Mouse (Mus musculus) forebrain, embryonic 11.5 days (tissue): ENCODE measurements around the gene Selp. TPM values are rescaled to one million over a fixed set of nuclear protein-coding genes. Genes with fewer than 3 reads are reported as not detected.

Experiments
- ATAC-seq: fragments of 200-750 bp; cut with Nextera tagmentation; replicated peaks from 2 replicates; pipeline ENCODE4 v1.8.0; 2017; ENCODE audit warnings: moderate TSS enrichment; ENCODE audit not compliant: low FRiP score
- DNase-seq: peaks from one replicate; pipeline ENCODE4 v3.0.0-alpha.2; 2017; ENCODE audit warnings: low spot score
- H3K27ac ChIP-seq: fragments of 300-500 bp; sonication (generic); 2 replicates; pipeline ENCODE4 v1.5.1; 2014; ENCODE audit warnings: low read depth, low read length
- H3K27me3 ChIP-seq: fragments of 300-500 bp; sonication (generic); 2 replicates; pipeline ENCODE4 v1.6.1; 2014; ENCODE audit warnings: mild to moderate bottlenecking, low read length, mixed read lengths; ENCODE audit not compliant: control insufficient read depth, insufficient read depth
- H3K36me3 ChIP-seq: fragments of 300-500 bp; sonication (generic); 2 replicates; pipeline ENCODE4 v1.6.1; 2014; ENCODE audit warnings: mild to moderate bottlenecking, low read length, moderate library complexity, mixed read lengths; ENCODE audit not compliant: control insufficient read depth, insufficient read depth
- H3K4me1 ChIP-seq: fragments of 300-500 bp; sonication (generic); replicated peaks from 2 replicates; pipeline ENCODE4 v1.6.1; 2014; ENCODE audit warnings: low read length, mixed read lengths; ENCODE audit not compliant: control insufficient read depth, insufficient read depth
- H3K4me2 ChIP-seq: fragments of 300-500 bp; sonication (generic); 2 replicates; pipeline ENCODE4 v1.6.1; 2014; ENCODE audit warnings: low read depth, mild to moderate bottlenecking, low read length, moderate library complexity, mixed read lengths; ENCODE audit not compliant: severe bottlenecking
- H3K4me3 ChIP-seq: fragments of 300-500 bp; sonication (generic); 2 replicates; pipeline ENCODE4 v1.5.1; 2014; ENCODE audit warnings: low read depth, low read length
- H3K9ac ChIP-seq: fragments of 300-500 bp; sonication (generic); 2 replicates; pipeline ENCODE4 v1.6.1; 2014; ENCODE audit warnings: low read length
- H3K9me3 ChIP-seq: fragments of 300-500 bp; sonication (generic); 2 replicates; pipeline ENCODE4 v1.6.1; 2016; ENCODE audit warnings: low read length, mixed read lengths; ENCODE audit not compliant: control insufficient read depth
- WGBS: fragments of 180-500 bp; shearing (Covaris S2); extraction: QIAGEN DNeasy Blood & Tissue Kit; methylation state at CpG from one replicate; pipeline ENCODE4 v1.1.7; 2014; 5-methylcytosine and 5-hydroxymethylcytosine counted together
- polyA plus RNA-seq: library from polyadenylated mRNA; unstranded; fragments of >200 nt; fragmentation: Nextera tagmentation; extraction: Ambion mirVana; gene quantifications from 2 replicates; pipeline ENCODE4 v1.2.1, GENCODE M21; 2014

Selp gene
- not detected in 2 replicates for polyA plus RNA-seq

DNA sequence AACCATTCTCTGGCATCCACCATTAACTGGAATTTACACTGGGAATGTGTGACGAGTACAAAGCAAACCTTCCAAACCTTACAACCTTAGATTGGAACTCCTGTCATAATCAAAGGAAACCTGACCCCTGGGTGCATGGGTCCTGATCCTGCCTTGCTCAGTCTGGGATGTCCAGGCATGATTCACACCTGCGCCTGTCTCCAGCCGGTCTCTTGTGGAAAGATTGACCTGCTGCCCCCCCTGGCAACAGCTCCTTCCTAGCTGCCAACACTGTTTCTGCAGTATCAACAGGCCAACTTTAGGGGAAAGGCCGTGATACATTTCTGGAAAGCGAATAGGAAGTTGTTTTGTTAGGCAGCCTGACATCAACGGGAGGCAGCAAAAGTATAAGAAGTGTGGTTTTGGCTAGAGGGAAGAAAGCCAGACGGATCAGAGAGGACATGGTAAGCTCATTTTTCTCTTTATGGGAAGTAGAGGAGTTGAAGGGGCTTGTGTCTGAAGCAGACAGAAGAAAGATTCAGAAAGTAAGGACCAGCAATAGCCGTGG is at the start of gene Selp:
TSS of gene Selp (plus strand) at position 318 of the 547 bp plus-strand sequence.
- Histone ChIP-seq H3K36me3 (no peaks in the 10 kb centered on the region), H3K9ac (no peak within 1 kb of the TSS), H3K27me3 (no peaks in the 10 kb centered on the region), H3K4me1 (no peaks in the 10 kb centered on the region), H3K4me3 (no peak within 1 kb of the TSS), H3K9me3 (no peaks in the 10 kb centered on the region), H3K27ac (no peak within 1 kb of the TSS), H3K4me2 (no peak within 1 kb of the TSS)
- ATAC-seq (no peak), DNase-seq (no peak)
- 77% methylated on average over 8 of the region's 8 CpGs for whole genome bisulfite sequencing

GRCm38 (mm10) chr1:164069261-164069660 is 45.8 kb upstream of the Selp start:
- no peak overlapping the region for H3K4me3 ChIP-seq
- DNase-seq: no peak
- no peaks in the 10 kb centered on the region for H3K9me3 ChIP-seq
- no peak overlapping the region for H3K27ac ChIP-seq
- no peaks in the 10 kb centered on the region for H3K4me1 ChIP-seq
- H3K9ac ChIP-seq: no peak overlapping the region
- H3K27me3 ChIP-seq: no peaks in the 10 kb centered on the region
- no peaks in the 10 kb centered on the region for H3K36me3 ChIP-seq
- no peak for ATAC-seq
- no peak overlapping the region for H3K4me2 ChIP-seq

DNA sequence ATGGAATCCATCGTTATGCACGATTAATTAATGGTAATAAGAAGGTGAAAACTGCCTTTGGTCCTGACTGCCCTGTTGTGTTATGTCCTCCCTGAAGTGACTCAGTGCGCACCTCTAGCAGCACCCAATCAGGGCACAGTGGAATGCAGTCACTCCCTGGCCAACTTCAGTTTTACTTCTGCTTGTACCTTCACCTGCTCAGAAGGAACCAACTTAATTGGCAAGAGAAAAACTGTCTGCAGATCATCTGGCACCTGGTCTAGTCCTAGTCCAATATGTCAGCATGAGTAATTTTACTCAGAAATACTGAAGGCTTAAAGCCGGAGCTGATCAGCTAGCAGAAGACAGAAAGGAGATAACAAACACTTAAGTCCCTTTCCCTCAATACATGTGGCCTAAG is 44.6 kb upstream of the Selp start:
- H3K27ac ChIP-seq: no peak overlapping the region
- H3K4me2 ChIP-seq: no peak overlapping the region
- no peaks in the 10 kb centered on the region for H3K9me3 ChIP-seq
- no peaks in the 10 kb centered on the region for H3K36me3 ChIP-seq
- ATAC-seq (no peak), DNase-seq (no peak)
- H3K27me3 ChIP-seq: no peaks in the 10 kb centered on the region
- H3K9ac ChIP-seq: no peak overlapping the region
- 90% methylated on average over 4 of the region's 4 CpGs for WGBS
- H3K4me1 ChIP-seq: no peaks in the 10 kb centered on the region
- H3K4me3 ChIP-seq: no peak overlapping the region

DNA sequence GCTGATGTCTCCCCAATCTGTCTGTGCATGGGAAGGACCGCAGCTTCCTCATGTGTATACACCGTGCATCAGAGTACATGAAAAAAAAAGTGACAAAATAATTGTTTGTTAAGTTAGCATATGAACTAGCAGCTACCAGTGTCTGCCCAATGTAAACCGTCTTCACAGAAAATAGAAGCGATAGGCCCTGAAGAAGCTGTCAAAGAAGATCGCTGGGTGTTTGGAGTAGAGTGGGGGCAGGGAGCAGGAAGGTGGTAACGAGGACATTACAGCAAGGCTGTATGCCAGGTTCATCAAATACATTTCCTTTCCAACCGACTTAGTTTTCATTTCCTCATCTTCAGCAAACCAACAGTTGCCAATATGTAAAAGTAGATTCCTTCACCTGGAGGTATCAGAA is 44.0 kb upstream of the Selp start:
- DNase-seq: no peak
- Histone ChIP-seq H3K27me3 (no peaks in the 10 kb centered on the region), H3K27ac (no peak overlapping the region), H3K9me3 (no peaks in the 10 kb centered on the region), H3K4me3 (no peak overlapping the region), H3K9ac (no peak overlapping the region), H3K36me3 (no peaks in the 10 kb centered on the region), H3K4me1 (no peaks in the 10 kb centered on the region), H3K4me2 (no peak overlapping the region)
- ATAC-seq: no peak
- 89% methylated on average over 7 of the region's 7 CpGs for WGBS

- Histone ChIP-seq H3K4me1 (no peaks in the 10 kb centered on the region), H3K36me3 (no peaks in the 10 kb centered on the region), H3K4me3 (no peak overlapping the region), H3K9me3 (no peaks in the 10 kb centered on the region), H3K9ac (no peak overlapping the region), H3K4me2 (no peak overlapping the region), H3K27me3 (no peaks in the 10 kb centered on the region), H3K27ac (no peak overlapping the region)
- DNase-seq (no peak), ATAC-seq (no peak)
- WGBS: 90% methylated on average over 4 of the region's 4 CpGs
These were observed 43.1 kb upstream of the Selp start for GRCm38 (mm10) chr1:164072001-164072400.

- no peak overlapping the region for H3K4me3 ChIP-seq
- 91% methylated on average over 9 of the region's 9 CpGs for WGBS
- no peak overlapping the region for H3K27ac ChIP-seq
- H3K4me2 ChIP-seq: no peak overlapping the region
- H3K9ac ChIP-seq: no peak overlapping the region
- H3K9me3 ChIP-seq: no peaks in the 10 kb centered on the region
- DNase-seq (no peak), ATAC-seq (no peak)
- no peaks in the 10 kb centered on the region for H3K4me1 ChIP-seq
- H3K27me3 ChIP-seq: no peaks in the 10 kb centered on the region
- H3K36me3 ChIP-seq: no peaks in the 10 kb centered on the region
These were observed 42.0 kb upstream of the Selp start for GRCm38 (mm10) chr1:164073091-164073490.

GRCm38 (mm10) chr1:164073803-164074202 is 41.3 kb upstream of the Selp start:
- no peak for ATAC-seq
- Histone ChIP-seq H3K4me2 (no peak overlapping the region), H3K36me3 (no peaks in the 10 kb centered on the region), H3K27ac (no peak overlapping the region), H3K4me3 (no peak overlapping the region), H3K9me3 (no peaks in the 10 kb centered on the region), H3K9ac (no peak overlapping the region), H3K4me1 (no peaks in the 10 kb centered on the region), H3K27me3 (no peaks in the 10 kb centered on the region)
- WGBS: 84% methylated on average over 7 of the region's 7 CpGs
- no peak for DNase-seq

DNA sequence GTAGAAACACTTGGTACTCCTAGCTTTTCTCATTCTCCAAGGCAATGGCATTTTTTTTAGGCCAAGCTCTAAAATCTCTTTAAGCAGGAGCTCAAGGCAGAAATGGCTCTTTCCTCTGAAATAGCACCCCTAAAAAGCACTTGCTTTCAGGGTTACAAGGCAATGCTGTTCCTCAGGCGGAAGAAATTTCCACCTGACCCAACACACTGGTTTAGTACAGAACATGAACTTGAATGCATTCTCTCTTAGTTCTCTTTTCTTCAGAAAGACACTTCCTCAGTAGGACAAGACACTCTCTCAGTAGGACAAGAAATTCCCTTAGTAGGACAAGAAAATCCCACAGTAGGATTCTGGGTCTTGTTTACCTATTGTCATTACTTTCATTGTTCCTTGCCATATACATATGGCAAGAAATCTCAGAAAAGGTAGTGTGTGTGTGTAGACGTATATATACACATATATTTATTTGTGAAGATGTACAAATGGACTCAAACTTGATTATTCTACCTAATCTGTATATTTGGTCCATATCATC is 40.4 kb upstream of the Selp start:
- Histone ChIP-seq H3K27ac (no peak overlapping the region), H3K27me3 (no peaks in the 10 kb centered on the region), H3K4me2 (no peak overlapping the region), H3K9me3 (no peaks in the 10 kb centered on the region), H3K4me3 (no peak overlapping the region), H3K4me1 (no peaks in the 10 kb centered on the region), H3K9ac (no peak overlapping the region), H3K36me3 (no peaks in the 10 kb centered on the region)
- WGBS: 87% methylated on average over 2 of the region's 2 CpGs
- DNase-seq (no peak), ATAC-seq (no peak)

DNA sequence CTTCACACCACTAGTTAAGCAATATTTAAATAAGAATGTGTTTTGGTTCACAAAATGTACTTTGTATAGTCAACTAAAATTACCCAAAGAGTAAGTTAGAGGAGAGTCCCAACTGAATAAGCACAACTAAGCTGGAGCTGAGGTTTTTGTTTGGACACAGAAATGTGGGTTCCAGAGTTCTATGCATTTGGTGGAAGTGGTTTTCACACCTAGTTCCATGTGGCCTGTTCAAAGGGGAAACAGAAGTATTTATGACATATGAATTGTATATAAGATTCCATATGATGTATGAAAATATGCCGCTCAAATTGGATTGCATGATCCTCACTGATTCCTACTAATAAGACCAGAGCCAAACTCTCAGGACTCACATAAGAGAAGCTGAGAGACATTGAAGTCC is 39.6 kb upstream of the Selp start:
- Histone ChIP-seq H3K4me1 (no peaks in the 10 kb centered on the region), H3K27ac (no peak overlapping the region), H3K9ac (no peak overlapping the region), H3K36me3 (no peaks in the 10 kb centered on the region), H3K4me2 (no peak overlapping the region), H3K9me3 (no peaks in the 10 kb centered on the region), H3K4me3 (no peak overlapping the region), H3K27me3 (no peaks in the 10 kb centered on the region)
- ATAC-seq: no peak
- 88% methylated on average over 1 of the region's 1 CpGs for WGBS
- no peak for DNase-seq
